Mouse (Mus musculus): ENCODE data around the gene Tmem94.
"Not testable (repeated sequence)": the region's sequence is repeated elsewhere in the genome, so short reads cannot be mapped to it uniquely, and the experiment has no call there.

The Tmem94 gene

DNA sequence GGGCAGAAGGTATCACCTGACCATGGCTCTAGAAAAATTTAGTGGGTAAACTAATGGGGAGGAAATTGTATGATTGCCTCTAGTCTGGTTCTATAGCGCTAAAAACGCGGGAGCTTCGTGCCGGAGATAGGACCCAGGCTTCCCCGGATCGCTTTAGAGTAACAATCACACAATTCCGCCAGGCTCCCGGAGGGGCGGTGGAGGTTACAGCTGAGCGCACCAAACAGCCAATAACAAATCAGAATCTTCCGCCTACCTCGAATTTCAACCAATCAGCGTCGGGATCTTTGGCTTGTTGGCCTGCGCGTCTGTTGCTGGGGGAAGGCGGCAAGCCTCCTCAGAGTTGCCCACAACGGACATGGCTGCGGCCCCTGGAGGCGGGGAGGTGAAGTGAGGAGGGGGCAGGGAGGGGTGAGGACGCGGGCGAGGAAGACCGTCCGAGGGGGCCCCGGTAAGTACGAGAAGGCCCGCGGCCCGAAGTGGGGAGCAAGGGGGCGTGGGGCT is at the start of gene Tmem94:
TSS of gene Tmem94 (plus strand) at position 331 of the 504 bp plus-strand sequence.
- peak; percentile 96 for DNase-seq (ENCODE audit: low read depth, low spot score)

DNA sequence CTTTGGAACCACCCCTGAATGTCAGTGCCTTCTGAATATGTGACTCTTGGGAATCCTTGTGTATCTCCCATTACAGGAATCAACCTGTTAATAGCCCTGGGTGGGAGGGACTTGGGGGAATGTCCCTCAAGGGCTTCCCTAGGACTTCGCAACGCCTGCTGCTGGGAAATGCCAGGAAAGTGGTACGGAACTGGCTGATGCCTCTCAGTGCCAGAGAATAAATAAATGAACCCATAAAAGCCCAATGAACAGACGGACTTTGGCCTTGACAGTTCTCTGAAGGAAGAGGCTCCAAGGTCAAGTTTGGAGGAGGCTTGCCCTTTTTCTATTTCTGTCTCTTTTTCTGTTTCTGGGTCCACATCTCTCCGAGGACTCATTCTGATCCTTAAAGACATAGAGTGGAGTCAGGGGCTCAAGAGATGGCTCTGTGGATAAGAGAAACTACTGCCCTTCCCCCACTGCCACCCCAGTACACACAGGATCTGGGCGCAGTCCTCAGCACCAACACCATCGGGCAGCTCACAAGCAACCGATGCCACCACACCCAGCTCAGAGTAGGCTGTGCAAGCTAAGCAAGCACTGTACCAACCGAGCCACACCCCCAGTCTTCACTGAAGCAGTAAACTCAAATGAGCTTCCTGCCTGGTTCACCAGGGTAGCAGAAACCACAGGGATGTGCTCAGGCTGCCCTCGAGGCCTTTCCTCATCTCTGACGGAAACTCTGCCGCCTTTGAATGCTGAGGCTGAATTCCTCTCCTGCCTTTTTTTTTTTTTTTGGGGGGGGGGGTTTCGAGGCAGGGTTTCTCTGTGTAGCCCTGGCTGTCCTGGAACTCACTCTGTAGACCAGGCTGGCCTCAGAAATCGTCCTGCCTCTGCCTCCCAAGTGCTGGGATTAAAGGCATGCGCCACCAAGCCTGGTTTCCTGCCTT is 48.6 kb upstream of the Tmem94 start:
- DNase-seq (ENCODE audit: low read depth, low spot score), result no peak

DNA sequence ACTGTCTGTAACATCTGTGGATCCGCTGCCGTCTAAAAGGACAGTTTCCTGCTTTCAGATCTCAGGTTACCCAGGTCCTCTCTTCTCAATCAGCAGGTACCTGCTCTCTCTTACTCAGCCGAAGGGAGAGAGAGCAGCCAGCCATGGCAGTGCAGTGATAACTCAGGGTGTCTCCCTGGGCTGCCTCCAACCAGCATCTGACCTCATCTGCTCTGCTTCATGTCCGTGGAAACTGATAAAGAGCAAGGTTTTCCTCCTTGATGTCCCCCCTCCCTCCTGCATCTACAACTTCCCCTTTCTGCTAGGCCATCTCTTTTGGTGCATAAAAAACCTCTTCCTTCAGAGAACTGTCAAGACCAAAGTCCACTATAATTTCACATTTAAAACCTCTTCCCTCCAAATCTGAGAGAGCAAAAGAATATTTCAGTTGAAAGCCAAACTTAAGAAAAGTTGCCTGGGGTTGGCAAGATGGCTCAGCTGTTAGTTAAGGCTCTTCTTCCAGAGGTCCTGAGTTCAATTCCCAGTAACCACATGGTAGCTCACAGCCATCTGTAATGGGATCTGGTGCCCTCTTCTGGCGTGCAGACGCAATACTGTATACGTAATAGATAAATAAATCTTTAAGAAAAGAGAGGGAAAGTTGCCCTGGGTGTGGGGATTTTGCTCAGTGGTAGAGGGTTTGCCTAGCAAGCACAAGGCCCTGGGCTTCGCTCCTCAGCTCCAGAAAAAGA is 47.4 kb upstream of the Tmem94 start:
- DNase-seq (ENCODE audit: low read depth, low spot score), result no peak

DNA sequence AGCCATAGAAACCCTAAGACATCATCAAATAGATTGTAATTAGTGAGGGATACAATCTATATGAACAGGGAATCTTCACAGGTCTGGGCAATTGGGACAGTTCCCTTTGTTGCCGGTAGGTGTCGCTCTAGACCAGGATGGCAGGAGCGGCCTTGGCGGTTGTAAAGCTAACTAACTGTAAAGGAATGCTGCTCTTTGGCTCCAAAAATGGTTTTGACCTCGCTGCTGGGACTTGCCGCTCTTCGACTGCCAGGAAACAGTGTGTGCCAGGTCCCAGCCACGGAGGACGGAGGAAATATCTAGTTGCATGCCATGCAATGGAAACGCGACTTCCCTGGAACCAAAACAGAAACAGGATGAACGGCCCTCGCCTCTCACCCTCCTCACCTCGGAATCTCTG is 42.6 kb upstream of the Tmem94 start:
- DNase-seq (ENCODE audit: low read depth, low spot score), result no peak

DNA sequence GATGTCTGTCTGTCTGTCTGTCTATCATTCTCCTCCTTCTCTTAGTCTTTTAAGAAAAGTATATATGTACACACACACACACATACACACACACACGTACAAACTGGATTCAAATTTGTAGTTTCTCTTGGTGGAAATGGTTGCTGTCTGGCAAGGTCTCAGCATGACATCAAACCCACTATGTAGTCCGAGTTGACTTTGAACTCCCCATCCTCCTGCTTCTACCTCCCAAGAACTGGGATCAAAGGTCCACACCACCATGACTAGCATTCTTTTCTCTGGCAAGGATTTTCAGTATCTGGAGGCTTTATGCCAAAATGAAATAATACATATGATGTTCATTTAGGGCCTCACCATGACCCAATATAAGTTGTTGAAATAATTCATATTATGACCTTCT is 42.0 kb upstream of the Tmem94 start:
- DNase-seq (ENCODE audit: low read depth, low spot score), result no peak

DNA sequence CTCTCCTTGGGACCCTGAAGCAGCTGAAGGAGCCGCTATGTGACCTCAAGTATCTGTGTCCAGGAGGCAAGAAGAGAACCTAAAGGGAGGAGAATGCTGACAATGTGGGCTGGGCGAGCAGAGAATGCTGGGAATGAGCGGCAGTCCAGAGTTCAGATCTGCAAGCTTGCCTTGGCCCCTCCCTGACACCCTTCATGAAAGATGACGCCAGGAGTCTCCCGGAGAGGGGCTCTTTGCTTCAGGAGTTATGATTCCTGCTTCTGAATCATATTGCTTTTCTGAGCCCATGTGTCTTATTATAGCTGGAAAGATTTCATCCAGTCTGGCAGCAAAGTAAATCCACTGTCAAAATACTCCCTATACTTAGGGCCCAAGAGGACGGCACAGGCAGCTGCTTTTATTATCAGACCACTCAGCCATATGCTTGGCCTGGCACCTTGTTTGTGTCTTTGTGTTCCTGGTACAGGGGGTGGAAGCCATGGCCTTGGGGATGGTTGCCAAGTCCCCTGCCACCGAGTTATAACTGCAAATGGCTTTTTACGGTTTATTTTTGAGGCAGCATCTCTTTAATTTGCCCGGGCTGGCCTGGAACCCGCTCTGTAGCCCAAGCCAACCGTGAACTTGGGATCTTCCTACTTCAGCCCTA is 31.1 kb upstream of the Tmem94 start:
- DNase-seq (ENCODE audit: low read depth, low spot score), result no peak

DNA sequence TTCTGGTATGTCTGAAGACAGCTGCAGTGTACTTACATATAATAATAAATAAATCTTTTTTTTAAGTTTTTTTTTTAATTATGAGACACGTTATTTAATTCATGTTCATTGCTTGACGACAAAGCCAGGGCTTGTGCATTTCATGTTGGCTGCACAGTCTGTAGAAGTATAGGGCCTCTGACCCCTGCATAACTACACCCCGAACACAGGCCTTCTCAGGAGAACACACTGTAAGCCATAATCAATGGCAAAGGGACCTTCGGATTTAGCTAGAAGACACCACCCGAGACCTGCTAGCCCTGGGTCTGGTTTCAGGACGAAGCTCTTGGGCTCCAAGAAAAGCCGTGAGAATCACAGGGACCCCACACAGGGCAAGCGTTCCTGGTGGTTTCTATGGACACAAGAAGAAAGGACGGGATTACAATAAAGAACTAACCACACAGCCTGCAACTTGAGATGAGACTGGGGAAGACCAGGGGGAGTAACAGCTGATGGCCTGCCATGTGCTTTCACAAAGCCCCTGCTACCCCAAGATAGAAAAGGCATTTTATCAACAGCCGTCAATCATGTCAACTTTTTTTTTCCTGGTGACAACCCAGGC is 27.5 kb upstream of the Tmem94 start:
- no peak for DNase-seq (ENCODE audit: low read depth, low spot score)

DNA sequence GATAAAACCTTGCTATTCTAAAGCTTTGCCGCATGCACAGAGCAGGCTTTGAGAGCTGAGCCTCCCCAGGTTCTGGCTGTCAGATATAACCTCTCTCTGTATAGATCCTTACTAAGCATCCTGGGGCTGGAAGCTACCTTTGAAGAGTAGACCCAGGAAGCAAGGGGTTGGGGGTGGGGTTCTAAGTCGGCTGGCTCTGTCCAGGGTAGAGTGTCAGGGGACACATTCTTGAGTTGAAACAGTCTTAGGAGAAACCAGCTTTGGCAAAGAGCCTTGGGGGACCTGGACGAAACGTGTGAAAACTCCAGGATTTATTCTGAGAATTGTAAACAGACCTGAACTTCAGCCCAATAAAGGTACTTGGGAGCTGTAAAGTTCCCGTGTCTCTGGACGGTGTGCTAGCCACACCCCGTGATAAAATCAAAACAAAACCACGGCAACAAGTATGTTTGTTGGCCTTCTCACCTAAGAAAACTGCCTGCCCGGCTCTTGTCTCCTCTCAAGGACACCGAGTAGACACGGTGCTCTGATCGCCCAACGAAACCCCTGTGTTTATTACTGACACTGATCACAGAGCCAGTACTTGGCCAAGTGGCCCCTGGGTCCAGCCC is 26.9 kb upstream of the Tmem94 start:
- DNase-seq (ENCODE audit: low read depth, low spot score), result no peak

DNA sequence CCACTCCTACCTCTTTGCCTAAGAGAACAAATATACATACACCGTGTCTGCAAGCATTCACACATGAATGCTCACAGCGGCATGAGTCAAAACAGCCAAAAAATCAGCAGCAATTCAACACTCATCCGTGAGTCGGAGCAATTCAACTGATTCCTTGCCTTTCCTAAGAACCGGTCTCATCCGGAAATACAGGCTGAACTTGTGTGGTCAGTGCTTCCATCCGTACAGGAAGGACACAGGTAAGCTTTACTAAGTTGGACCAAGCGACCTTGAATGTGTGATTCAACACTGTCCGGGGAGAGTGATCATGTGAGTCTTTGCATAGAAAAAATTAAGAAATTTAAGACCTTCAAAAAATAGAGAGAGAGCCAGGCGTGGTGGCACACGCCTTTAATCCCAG is 24.2 kb upstream of the Tmem94 start:
- DNase-seq (ENCODE audit: low read depth, low spot score), result no peak

DNA sequence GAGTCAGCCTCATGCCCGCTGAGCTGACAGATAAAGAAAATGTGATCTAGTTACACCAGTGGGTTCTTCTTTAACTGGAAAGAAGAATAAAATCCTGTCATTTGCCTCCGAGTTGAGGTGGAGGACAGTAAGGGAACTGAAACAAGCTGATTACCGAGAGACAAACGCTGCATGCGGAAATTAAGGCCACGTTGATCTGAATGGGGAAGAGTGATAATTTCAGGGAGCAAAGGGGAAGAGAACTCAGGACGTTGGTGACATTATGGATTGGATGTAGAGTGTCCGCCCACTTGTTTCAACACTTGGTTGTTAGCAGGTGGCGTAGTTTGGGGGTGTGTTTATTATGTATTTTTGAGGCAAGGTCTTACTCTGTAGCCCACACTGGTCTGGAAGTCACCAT is 22.3 kb upstream of the Tmem94 start:
- no peak for DNase-seq (ENCODE audit: low read depth, low spot score)

DNA sequence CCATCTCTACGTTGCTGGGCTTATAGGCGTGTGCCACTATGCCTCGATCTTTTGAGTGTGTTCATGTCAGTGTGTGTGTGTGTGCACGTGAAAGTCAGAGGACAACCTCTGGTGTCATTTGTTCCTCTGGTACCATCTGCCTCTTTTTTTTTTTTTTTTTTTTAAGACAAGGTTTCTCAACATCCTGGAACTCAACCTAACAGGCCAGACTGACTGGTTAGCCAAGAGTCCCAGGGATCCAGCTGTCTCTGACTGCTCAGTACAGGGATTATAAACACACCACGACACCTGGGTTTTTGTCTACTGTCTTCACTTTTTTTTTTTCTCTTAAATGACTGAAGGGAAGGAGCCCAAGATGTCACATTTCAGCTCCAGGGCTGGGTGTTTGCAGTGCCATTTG is 20.8 kb upstream of the Tmem94 start:
- no peak for DNase-seq (ENCODE audit: low read depth, low spot score)

DNA sequence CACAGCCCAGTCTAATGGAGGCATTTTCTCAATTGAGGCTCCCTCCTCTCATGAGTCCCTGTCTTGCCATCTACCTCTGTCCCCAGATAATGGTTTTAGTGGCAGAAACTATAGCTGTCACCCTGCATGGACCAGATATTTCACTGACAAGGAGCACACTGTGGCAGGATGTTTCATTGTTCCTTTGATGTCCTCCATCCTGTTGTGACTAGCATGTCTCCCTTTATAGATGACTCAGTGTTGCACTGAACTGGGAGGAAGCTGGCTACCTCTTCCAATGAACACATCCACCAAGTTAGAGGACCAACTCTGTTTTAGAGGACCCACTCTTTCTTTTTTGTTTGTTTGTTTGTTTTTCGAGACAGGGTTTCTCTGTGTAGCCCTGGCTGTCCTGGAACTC is 19.1 kb upstream of the Tmem94 start:
- no peak for DNase-seq (ENCODE audit: low read depth, low spot score)

DNA sequence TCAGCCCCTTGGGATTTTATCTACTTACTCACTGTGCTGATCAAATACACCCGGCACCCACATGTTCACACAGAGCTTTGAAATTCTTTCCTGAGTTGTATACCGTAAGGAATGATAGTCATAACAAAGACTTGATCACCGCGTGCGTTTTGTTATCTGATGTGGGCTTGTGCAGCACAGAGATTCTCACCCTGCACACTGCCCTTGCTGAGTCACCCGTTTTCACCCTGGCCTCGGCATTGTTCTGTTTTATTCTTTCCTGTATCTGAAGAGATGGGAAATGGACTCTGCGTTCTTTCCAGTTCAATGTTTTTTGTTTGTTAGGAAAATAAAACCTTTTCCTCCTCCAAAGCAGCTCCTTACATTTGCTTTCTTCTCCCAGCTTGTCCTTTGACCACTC is 18.5 kb upstream of the Tmem94 start:
- no peak for DNase-seq (ENCODE audit: low read depth, low spot score)

DNA sequence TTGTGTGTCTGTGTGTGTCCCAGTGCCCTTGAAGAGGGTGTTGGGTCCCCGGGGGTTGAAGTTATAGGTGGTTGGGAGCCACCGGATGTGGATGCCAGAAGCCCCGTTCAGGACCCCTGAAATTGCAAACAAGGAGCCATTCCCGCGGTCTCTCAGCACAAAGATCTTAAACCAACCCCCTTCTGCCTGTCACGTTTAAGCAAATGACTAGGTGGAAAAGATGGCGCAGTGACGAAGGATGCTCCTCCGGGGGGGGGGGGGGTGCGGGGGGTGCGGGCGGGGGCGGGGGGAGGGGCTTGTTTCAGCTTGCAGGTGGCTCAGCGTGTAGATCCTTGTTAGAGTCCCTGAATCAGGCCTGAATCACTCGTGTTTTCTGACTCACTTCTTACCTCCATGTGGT is 17.9 kb upstream of the Tmem94 start:
- no peak for DNase-seq (ENCODE audit: low read depth, low spot score)

DNA sequence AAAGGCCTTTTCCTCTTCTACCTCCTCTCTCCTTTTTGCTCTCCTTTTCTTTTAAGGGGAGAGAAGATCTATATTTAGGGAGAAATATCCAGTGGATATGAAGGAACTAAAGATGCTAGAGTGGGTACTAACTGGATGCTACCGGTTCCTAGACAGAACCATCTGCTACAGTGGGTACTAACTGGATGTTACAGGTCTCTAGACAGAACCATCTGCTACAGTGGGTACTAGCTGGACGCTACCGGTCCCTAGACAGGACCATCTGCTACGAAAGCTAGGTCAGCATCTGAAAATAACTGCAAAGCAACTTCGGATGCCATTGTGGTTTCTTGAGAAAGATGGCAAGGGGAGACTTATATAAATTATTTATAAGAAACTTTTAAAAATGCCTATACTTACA is 15.4 kb upstream of the Tmem94 start:
- DNase-seq (ENCODE audit: low read depth, low spot score), result no peak

DNA sequence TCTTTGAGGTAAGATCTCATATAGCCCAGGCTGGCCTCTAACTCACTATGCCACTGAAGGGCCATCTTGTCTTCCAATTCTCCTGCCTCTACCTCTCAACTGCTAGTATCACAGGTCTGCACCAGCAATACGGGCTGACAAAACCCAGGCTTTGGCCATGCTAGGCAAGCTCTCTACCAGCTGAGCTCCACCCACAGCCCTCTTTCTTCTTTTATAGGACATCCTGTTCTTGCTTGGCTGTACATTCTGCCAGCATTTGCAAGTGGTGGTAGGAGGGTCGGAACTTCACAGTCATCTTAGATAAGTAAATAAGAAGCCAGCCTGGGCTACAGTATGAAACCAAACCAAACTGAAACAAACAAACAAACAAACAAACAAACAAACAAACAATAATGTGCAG is 13.5 kb upstream of the Tmem94 start:
- no peak for DNase-seq (ENCODE audit: low read depth, low spot score)

DNA sequence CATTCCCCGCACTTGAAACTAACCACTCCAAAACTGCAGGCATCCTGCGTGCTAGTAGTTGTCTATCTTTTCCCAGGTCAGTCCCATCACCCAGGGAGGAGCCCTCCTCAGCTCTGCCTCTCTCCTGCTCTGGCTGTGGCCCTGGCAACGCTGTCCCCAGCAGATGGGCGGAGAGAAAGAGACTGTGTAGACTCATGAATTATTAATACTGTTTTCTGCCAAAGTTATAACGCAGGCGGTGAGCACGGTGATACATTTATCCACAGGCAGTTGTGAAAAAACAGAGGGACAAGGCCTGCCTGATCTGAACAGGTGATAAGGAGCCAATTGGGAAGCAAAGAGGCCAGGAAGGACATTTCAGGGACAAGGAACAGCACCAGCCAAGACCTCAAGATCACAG is 12.6 kb upstream of the Tmem94 start:
- no peak for DNase-seq (ENCODE audit: low read depth, low spot score)

DNA sequence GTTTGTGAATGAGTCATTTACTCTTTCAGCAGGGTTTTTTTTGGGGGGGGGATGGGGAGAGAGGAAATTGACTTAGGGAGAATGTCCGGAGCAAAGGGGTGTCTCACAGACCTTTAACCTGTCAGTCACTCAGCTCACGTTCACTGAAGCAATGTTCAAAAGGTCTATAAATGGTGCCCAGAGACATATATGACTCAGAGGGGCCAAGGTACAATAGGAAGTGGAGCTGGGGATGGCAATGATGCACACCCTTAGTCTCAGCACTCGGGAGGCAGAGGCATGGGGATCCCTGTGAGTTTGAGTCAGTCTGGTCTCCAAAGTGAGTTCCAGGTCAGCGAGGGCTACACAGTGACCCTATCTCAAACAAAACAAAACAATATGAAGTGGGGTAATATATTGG is 11.7 kb upstream of the Tmem94 start:
- no peak for DNase-seq (ENCODE audit: low read depth, low spot score)

DNA sequence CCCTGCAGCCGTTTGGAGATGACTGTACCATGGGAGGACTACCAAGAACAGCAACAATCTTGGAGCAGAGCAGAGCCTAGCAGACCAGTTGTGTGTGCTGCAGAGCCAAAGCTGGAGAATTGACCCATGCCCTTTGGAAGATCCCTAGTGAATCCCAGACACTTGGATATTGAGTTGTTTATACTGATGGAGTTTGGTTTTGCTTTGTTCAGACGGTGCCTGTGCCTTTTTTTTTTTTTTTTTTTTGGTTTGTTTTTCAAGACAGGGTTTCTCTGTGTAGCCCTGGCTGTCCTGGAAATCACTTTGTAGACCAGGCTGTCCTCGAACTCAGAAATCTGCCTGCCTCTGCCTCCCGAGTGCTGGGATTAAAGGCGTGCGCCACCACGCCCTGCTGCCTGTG is 3.1 kb upstream of the Tmem94 start:
- not testable (repeated sequence) for DNase-seq (ENCODE audit: low read depth, low spot score)

DNA sequence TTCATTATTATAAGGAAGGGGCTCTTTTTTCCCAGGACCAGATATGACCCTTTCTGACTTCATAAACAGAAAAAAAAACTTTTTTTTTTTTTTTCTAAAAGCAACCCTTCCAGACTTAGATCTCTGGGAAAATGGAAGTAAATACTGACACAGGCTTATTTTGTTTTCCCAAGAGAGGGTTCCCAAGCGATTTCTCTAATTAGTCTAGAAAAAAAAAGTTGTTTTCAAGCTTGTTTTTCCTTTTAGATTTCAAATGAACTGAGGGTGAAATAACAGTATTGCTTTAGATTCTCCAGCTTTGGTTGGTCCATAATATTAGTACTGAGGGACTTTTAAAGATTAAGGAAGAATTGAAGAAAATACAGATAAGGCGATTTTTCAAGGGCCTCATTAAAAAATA is 535 bp upstream of the Tmem94 start:
- DNase-seq (ENCODE audit: low read depth, low spot score), result no peak

DNA sequence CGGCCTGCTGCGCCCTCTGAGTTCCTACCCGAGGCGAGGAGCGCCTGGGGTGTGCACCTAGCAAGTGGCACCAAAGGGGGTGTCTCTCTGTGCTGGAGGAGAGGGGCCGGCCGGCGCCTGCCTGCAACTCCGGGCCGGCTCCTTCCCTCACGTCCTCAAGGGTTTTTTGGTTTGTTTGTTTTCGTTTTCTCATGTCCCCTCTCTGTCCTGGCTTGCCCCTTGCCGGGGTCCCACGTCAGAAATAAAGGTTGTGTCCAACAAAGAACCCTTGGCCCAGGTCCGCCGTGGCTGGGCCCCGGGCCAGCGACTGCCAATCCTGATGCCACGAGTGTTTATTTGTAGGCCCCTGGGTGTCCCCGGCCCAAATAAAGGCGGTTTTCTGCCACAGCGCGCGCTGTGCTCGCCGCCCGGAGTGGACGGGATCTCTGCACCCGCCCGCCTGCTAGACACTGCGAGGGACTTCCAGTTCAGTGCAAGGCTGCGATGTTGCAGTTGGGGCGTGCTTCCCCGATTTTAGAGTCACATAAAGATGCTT is 441 bp downstream of the Tmem94 start:
- no peak for DNase-seq (ENCODE audit: low read depth, low spot score)

Measured in telencephalon, adult 2 months (tissue).